Mouse (Mus musculus): ENCODE results near the gene Spin2c. TPM values are rescaled to one million over a fixed set of nuclear protein-coding genes. Genes with fewer than 3 reads are reported as not detected.

Gene Spin2c
- polyA plus RNA-seq (2015; fragmentation: Illumina TruSeq; extraction: RNeasy Lipid Tissue Mini Kit (QIAGEN cat#74804); ENCODE audit: insufficient read depth, low replicate concordance): 3.5 TPM

DNA sequence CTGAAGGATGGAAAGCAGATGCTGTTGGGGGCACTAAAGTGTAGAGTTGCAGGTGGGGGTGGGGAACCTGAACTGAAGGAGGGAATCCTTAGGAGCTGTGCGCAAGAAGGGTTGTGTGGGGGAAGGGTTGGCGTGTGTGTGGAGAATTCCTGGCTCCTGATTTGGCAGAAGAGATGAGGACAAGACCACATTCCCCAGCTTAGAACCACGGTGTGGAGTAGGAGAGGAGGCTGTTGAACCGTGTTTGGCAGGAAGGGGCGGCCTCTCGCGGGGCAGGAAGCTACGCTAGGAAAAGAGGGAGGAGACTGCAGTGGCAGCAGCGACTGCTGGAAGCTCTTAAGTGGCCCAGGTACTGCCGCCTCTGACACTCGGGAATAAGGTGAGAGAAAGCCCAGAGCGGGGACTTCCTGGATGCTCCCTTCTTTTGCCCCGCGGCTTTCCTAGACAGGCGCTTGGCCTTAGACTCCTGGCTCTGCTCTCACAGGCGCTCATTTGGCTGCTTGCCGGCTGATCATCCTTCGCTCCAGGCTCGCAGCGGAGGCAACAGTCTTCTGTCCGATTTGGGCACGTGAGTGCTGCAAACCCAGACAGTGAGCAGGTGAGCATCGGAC is at the start of gene Spin2c:
Spin2c (plus strand) TSS at position 275 of the 611 bp plus-strand sequence.

Other genes with a start within 250 kb of the Spin2c start
- 11.1 TPM for gene Kctd12b, start 135.8 kb upstream of the Spin2c start, polyA plus RNA-seq (2015; fragmentation: Illumina TruSeq; extraction: RNeasy Lipid Tissue Mini Kit (QIAGEN cat#74804); ENCODE audit: insufficient read depth, low replicate concordance)
- 80.4 TPM for gene Nbdy, start 108.6 kb upstream of the Spin2c start, polyA plus RNA-seq (2015; fragmentation: Illumina TruSeq; extraction: RNeasy Lipid Tissue Mini Kit (QIAGEN cat#74804); ENCODE audit: insufficient read depth, low replicate concordance)
- gene Samt1, start 180.4 kb downstream of the Spin2c start, polyA plus RNA-seq (2015; fragmentation: Illumina TruSeq; extraction: RNeasy Lipid Tissue Mini Kit (QIAGEN cat#74804); ENCODE audit: insufficient read depth, low replicate concordance): not detected
- not detected for gene 4921511M17Rik, start 201.6 kb downstream of the Spin2c start, polyA plus RNA-seq (2015; fragmentation: Illumina TruSeq; extraction: RNeasy Lipid Tissue Mini Kit (QIAGEN cat#74804); ENCODE audit: insufficient read depth, low replicate concordance)
- not detected for gene Gm10057, start 222.8 kb downstream of the Spin2c start, polyA plus RNA-seq (2015; fragmentation: Illumina TruSeq; extraction: RNeasy Lipid Tissue Mini Kit (QIAGEN cat#74804); ENCODE audit: insufficient read depth, low replicate concordance)

Measured in spleen, adult 10 weeks (tissue).